Mouse (Mus musculus) layer of hippocampus, postnatal 10 days (tissue): ENCODE results near the gene Coa5. TPM values are rescaled to one million over a fixed set of nuclear protein-coding genes. Genes with fewer than 3 reads are reported as not detected.

Experiments
- DNase-seq, 2 experiments: peaks; one replicate each; pipeline ENCODE4 v3.0.0; 2021; ENCODE audit warnings: low spot score in 2 of 2
- total RNA-seq, 2 experiments: library from RNA; stranded (reverse); gene quantifications; 2 replicates each; pipeline ENCODE4 v1.2.3; 2021

Gene Coa5
- total RNA-seq, 2 experiments from 2014 or later = 39.2 to 41.8 TPM

DNA sequence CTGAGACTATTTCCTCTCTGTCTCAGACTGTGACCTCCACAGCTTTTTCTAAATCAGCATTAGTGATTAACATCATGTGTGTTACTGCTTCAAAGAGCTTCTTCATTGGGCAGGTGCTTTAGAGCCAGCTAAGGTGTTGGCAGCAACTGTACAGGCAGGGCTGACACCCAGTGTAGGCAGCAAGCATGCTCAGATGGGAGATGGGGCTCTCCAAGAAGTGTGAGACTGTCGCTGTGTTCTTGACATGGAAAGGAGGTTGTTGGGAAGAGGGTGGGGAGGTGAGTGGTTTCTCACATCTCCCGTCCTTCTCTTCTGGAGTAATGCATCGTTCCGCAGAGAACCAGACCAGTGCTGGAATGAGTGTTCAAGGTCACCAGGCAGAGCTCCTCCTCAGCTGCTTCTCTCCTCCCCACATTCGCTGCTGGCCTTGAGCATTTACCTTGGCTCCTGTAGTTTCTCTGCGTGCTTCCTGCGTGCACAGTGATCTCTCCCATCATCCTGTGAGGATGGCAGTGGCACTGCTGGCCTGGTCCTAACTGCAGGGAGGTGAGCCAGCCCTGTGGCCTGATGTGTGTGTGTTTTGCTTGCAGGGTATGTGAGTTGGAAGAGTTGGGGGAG lies 61.0 kb downstream of the Coa5 start:
- no peak for DNase-seq

DNA sequence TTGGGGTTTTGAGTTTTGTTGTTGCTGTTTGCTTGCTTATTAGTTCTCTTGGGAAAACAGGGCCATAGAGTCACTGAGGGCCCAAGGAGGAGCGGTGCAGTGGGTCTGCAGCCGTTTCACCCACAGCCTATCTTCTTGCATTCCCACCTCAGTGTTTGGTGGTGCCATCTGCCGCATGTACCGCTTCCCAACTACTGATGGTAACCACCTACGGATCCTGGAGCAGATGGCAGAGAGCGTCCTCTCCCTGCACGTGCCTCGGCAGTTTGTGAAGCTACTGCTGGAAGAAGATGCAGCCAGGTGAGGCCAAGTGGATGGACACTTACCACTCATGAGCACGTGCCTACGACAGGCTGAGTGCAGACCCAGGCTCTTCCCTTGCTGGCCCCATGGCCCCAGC lies 61.8 kb downstream of the Coa5 start:
- peak in 1 of 2 experiments; percentile 38 for DNase-seq

Other genes with a start within 250 kb of the Coa5 start
- gene Cnga3, start 215.7 kb downstream of the Coa5 start, total RNA-seq = under 1 TPM; 0.56 to 0.89 TPM
- 100 to 1,000 TPM; 114 to 119 TPM for gene Inpp4a, start 130.2 kb downstream of the Coa5 start, total RNA-seq
- gene Unc50, start within 50 bp of the Coa5 start, total RNA-seq = 10 to 100 TPM; 53.1 to 56.7 TPM
- gene Mgat4a, start 110.9 kb upstream of the Coa5 start, total RNA-seq = 10 to 100 TPM; 23.9 to 26.6 TPM